Mouse (Mus musculus): Measurements from ENCODE around the gene Chst8.

DNA sequence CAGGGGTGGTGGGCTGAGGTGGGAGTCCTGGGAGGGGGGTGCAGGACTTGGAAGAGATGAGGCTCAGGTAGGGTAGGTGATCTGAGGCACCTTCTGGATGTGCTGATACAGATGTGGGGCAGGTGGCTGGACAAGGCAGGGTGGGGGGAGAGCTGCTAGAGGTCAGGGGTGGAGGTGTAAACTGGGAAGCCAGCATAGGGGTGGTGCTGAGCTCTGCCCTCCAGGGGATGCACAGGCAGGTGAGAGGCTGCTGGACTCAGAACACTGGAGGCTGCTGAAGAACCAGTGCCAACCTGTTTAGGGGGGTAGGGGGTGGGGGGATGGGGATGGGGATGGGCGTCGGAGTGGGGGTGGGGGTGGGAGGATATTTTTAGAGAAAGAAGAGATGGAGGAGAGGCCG, 141.7 kb downstream of the Chst8 start:
- TF ChIP-seq TAL1 (conservative IDR thresholded peaks at IDR 0.05; ENCODE audit: low read depth, low read length) (no peak), CTCF (IDR thresholded peaks at IDR 0.05; ENCODE audit: low read depth, low read length) (no peak), GATA1 (IDR thresholded peaks at IDR 0.05; ENCODE audit: borderline replicate concordance, low read length) (no peak), POLR2AphosphoS5 (IDR thresholded peaks at IDR 0.05; ENCODE audit: insufficient replicate concordance, low read depth, low read length) (no peak), GATA2 (IDR thresholded peaks at IDR 0.05; ENCODE audit: borderline replicate concordance, low read depth, low read length) (no peak)
